Mouse (Mus musculus) G1E (cell line): ENCODE measurements at regions not wholly inside any gene's neighbourhood (a gene's known extent, or its start where the extent isn't known, plus 50 kb on each side); places are given as distances from the start of the nearest gene placed in this dataset.

Experiments used
- ATAC-seq: 2 replicates; pipeline ENCODE4 v1.8.0; 2016; ENCODE audit warnings: mild to moderate bottlenecking; ENCODE audit not compliant: insufficient number of reproducible peaks, poor library complexity, low FRiP score, severe bottlenecking; ENCODE audit errors: extremely low read depth
- DNase-seq: peaks from one replicate; pipeline ENCODE4 v3.0.0; 2012; ENCODE audit warnings: low spot score
- H3K27me3 ChIP-seq: 2 replicates; pipeline ENCODE4 v1.6.1; 2012; ENCODE audit warnings: mild to moderate bottlenecking, low read length, inconsistent platforms; ENCODE audit not compliant: insufficient read depth
- H3K36me3 ChIP-seq: replicated peaks from 2 replicates; pipeline ENCODE3; 2012; ENCODE audit warnings: mild to moderate bottlenecking, inconsistent platforms
- H3K4me1 ChIP-seq: 2 replicates; pipeline ENCODE4 v1.6.1; 2012; ENCODE audit warnings: low read depth, low read length, inconsistent platforms, mixed read lengths; ENCODE audit not compliant: insufficient read depth
- H3K4me3 ChIP-seq: 2 replicates; pipeline ENCODE4 v1.5.1; 2012; ENCODE audit warnings: low read depth, mild to moderate bottlenecking, inconsistent platforms, low read length, moderate library complexity, mixed read lengths
- H3K9me3 ChIP-seq: replicated peaks from 2 replicates; pipeline ENCODE4 v1.6.1; 2012; ENCODE audit warnings: inconsistent platforms
- CTCF ChIP-seq: IDR thresholded peaks from 2 replicates; pipeline ENCODE4 v1.5.1; 2012; ENCODE audit warnings: low read depth, low read length, inconsistent platforms, mixed read lengths
- GATA1 ChIP-seq: IDR thresholded peaks from 2 replicates; pipeline ENCODE4 v1.6.1; 2012; ENCODE audit warnings: borderline replicate concordance, low read length, inconsistent platforms, mixed read lengths
- GATA2 ChIP-seq: IDR thresholded peaks from 2 replicates; pipeline ENCODE4 v1.6.1; 2012; ENCODE audit warnings: low read depth, low read length, inconsistent platforms, borderline replicate concordance
- POLR2AphosphoS5 ChIP-seq: IDR thresholded peaks from 2 replicates; pipeline ENCODE4 v1.6.1; 2012; ENCODE audit warnings: low read depth, low read length, inconsistent platforms; ENCODE audit not compliant: insufficient replicate concordance
- TAL1 ChIP-seq: conservative IDR thresholded peaks from 2 replicates; pipeline ENCODE4 v1.6.1; 2012; ENCODE audit warnings: low read depth, low read length, inconsistent platforms, mixed read lengths

- DNase-seq, result no peak
- ATAC-seq, result peak; percentile 60; the same call in 1 of the 2 replicates
- peak; percentile 35 for TF ChIP-seq CTCF
- no peak for TF ChIP-seq TAL1
- H3K9me3 ChIP-seq, result no peaks in the 10 kb centered on the region
- H3K36me3 ChIP-seq, result no peaks in the 10 kb centered on the region
- no peaks in the 10 kb centered on the region; the same call in 1 of the 2 replicates for H3K27me3 ChIP-seq
- no peaks in the 10 kb centered on the region for H3K4me1 ChIP-seq
- no peak overlapping the region for H3K4me3 ChIP-seq
These were observed 61.3 kb upstream of the Smg1 start for GRCm38 (mm10) chr7:118304812-118305211.

- no peak for TF ChIP-seq CTCF
- no peak for TF ChIP-seq GATA1
- TF ChIP-seq TAL1, result no peak
- TF ChIP-seq GATA2, result no peak
- TF ChIP-seq POLR2AphosphoS5, result no peak
- H3K4me3 ChIP-seq, result no peak overlapping the region
- H3K4me1 ChIP-seq, result no peaks in the 10 kb centered on the region
- DNase-seq, result no peak
- H3K36me3 ChIP-seq, result no peaks in the 10 kb centered on the region
- H3K9me3 ChIP-seq, result no peaks in the 10 kb centered on the region
- no peaks in the 10 kb centered on the region; the same call in 1 of the 2 replicates for H3K27me3 ChIP-seq
- no peak for ATAC-seq
These were observed 60.9 kb upstream of the Smg1 start for GRCm38 (mm10) chr7:118304338-118304737.

- ATAC-seq (no peak), DNase-seq (no peak)
- Histone ChIP-seq H3K4me1 (no peaks in the 10 kb centered on the region), H3K27me3 (no peaks in the 10 kb centered on the region; the same call in 1 of the 2 replicates), H3K9me3 (no peaks in the 10 kb centered on the region), H3K36me3 (no peaks in the 10 kb centered on the region), H3K4me3 (no peak overlapping the region)
- no peak for TF ChIP-seq TAL1
These were observed 60.5 kb upstream of the Smg1 start for GRCm38 (mm10) chr7:118303921-118304320.

GRCm38 (mm10) chr7:118300678-118301342 lies 57.3 kb upstream of the Smg1 start:
- no peak for DNase-seq
- Histone ChIP-seq H3K27me3 (no peaks in the 10 kb centered on the region; the same call in 1 of the 2 replicates), H3K4me1 (peaks cover 8% of the 10 kb centered on the region), H3K36me3 (no peaks in the 10 kb centered on the region), H3K9me3 (no peaks in the 10 kb centered on the region), H3K4me3 (no peak overlapping the region)
- no peak for TF ChIP-seq GATA1
- TF ChIP-seq TAL1, result no peak
- TF ChIP-seq GATA2, result no peak
- no peak for TF ChIP-seq POLR2AphosphoS5
- TF ChIP-seq CTCF, result no peak
- no peak for ATAC-seq

GRCm38 (mm10) chr7:118297613-118298012 lies 54.1 kb upstream of the Smg1 start:
- ATAC-seq, result peak; percentile 54; the same call in 1 of the 2 replicates
- Histone ChIP-seq H3K36me3 (no peaks in the 10 kb centered on the region), H3K27me3 (peaks cover 3% of the 10 kb centered on the region; the same call in 1 of the 2 replicates), H3K4me3 (no peak overlapping the region), H3K9me3 (0 out of 2 replicates have a peak, but pooled peaks cover 2% of the 10 kb centered on the region), H3K4me1 (peaks cover 13% of the 10 kb centered on the region)
- peak; percentile 49 for TF ChIP-seq CTCF
- no peak for TF ChIP-seq TAL1
- peak; percentile 59 for DNase-seq

- TF ChIP-seq GATA1 (no peak), TAL1 (no peak), GATA2 (no peak), POLR2AphosphoS5 (no peak), CTCF (no peak)
- DNase-seq (no peak), ATAC-seq (no peak)
- no peaks in the 10 kb centered on the region for H3K36me3 ChIP-seq
- H3K27me3 ChIP-seq, result peaks cover 3% of the 10 kb centered on the region; the same call in 1 of the 2 replicates
- H3K9me3 ChIP-seq, result 0 out of 2 replicates have a peak, but pooled peaks cover 2% of the 10 kb centered on the region
- peaks cover 13% of the 10 kb centered on the region for H3K4me1 ChIP-seq
- no peak overlapping the region for H3K4me3 ChIP-seq
These were observed 53.5 kb upstream of the Smg1 start for GRCm38 (mm10) chr7:118296856-118297518.
